Mouse (Mus musculus) 3134 (cell line): ENCODE data around the gene Fscn1.

Experiments used
- DNase-seq: peaks from one replicate; pipeline ENCODE4 v3.0.0-alpha.2; 2011; ENCODE audit warnings: low spot score; ENCODE audit not compliant: insufficient read length; ENCODE audit errors: extremely low read depth

The Fscn1 gene

DNA sequence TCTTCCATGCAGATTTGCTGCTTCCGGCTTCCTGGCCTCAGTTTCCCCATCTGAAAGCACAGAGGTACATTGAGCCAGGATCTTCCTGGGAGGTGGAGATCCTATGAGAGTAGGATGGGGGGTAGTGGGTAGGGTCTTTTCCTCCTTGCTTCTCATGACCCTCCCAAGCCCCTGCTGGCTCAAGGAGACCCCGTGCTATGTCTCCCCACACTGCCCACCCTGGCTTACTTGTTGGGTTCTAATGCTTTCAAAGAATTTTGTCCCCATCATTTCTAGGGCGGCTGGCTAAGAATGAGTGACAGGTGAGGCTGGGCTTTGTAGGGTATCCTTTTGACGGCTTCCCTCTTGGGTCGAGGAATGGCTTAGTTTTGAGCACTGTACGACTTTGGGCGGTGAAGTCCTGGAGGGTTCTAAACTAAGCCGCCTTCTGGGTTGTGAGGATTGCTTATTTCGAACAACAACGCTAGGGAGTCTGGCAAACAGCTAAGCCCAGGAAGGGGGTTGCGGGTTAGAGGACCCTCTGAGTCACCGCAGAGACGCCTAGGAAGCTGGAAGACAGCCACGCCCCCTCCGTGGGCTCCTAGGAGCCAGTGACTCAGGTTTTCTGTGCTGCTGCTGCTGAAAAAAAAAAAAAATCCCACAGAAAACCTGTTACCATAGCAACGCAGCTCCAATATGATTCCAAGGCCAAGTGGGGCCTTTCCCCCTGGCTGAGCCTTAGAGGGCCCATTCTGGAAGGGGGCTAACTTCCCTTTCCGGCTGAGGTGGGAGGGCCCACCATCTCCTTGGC is 3.8 kb downstream of the Fscn1 start:
- DNase-seq: peak; percentile 87

DNA sequence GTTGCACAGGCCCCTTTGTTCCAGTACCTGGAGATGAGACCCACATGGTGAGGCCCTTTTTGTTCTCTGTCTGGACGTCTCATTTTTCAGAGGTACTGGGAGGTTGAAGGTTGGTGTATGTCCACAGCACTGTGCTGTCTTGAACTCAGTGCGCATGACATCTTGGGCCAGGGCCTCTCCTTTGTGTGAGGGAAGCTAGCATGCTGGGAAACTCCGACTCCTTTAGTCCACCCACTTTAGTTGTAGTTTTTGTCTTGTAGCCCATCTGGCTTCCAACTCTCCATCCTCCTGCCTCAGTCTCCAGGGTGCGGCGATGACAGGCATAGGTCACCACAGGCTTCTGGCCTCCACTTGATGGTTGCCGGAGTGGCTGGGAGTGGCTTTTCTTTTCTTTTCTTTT is 4.5 kb downstream of the Fscn1 start:
- no peak for DNase-seq

DNA sequence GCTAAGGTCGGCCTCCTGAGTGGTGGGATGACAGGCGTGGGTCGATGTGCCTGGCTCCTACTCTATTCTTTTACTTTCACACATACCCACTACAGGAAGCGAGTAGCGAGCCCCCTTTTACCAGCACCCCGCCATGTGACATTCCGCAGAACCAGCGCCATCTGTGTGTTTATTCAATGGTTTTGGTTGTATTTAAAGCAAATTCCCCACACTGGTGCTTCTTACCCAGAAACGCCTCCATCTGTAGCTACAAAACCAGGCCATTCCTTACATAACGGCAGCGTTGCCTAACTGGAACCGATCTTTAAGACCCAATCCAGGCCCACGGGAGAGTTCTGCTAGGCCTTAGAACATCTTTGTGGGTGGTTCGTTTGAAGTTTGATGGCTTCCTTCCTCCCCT is 8.3 kb downstream of the Fscn1 start:
- no peak for DNase-seq

DNA sequence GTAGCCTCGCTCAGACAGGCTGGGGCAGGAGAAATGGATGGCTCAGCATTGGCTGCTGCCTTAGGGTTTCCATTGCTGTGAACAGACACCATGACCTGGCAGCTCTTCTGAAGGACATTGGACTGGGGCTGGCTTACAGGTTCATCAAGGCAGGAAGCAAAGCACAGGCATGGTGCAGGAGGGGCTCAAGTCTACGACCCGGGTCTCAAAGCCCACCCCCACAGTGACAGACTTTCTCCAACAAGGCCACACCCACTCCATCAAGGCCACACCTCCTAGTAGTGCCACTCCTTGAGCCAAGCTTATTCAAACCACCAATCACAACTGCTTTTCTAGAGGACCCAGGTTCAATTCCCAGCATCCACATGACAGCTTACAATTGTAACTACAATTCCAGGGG is 13.8 kb downstream of the Fscn1 start:
- DNase-seq: peak; percentile 58

GRCm38 (mm10) chr5:142974598-142975121 is 14.5 kb downstream of the Fscn1 start:
- DNase-seq: peak; percentile 57

DNA sequence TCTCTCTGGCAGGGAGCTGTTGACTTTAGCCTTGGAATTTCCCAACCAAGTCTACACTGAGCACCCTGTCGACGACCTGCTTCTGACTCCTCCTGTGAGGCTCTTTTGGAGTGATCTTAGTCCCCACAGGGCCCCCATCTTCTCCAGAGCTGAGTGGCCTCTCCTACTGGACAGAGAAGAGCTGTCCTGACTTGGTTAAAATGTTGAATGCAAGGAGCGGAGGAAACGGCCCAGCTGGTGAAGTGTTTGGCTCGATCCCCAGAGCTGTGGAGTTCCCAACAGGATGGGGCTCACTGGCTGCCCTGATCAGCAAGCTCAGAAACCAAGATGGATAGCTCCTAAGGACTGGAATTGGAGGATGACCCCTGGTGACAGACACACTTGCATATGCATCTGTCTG is 16.4 kb downstream of the Fscn1 start:
- no peak for DNase-seq

DNA sequence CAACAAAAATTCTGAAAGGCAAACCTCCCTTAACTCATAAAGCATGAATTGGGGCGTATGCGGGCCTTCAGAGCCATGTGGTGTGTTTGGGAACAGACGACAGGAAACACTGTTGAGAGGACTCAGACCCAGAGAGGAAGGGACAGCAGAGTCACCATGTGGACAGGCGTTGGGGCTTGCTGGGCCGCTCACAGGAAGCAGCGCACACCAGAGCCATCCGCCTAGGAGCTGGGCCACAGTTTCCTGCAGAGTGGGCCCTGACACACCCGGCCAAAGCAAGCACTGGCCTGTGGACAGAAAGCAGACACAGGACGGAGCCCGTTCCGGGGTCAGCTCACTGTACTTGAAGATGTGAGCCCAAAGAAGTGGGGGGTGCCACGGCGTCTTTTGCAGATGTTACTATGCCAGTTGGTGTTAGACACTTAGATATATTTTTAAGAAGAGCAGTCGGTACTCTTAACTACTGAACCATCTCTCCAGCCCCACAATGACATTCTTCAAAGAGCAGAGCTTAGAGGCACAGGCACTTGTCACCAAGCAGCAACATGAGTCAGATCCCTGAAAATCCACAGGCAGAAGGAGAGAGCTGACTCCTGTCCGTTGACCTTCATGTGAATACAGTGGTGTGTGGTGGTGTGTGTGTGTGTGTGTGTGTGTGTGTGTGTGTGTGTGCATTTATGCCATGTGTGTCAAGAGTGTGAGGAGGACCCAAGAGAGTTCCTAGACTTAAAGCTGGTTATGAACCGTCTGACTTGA is 22.1 kb downstream of the Fscn1 start:
- no peak for DNase-seq

- no peak for DNase-seq
These were observed 23.0 kb downstream of the Fscn1 start for GRCm38 (mm10) chr5:142983174-142983573.

GRCm38 (mm10) chr5:142984271-142984670 is 24.1 kb downstream of the Fscn1 start:
- no peak for DNase-seq

DNA sequence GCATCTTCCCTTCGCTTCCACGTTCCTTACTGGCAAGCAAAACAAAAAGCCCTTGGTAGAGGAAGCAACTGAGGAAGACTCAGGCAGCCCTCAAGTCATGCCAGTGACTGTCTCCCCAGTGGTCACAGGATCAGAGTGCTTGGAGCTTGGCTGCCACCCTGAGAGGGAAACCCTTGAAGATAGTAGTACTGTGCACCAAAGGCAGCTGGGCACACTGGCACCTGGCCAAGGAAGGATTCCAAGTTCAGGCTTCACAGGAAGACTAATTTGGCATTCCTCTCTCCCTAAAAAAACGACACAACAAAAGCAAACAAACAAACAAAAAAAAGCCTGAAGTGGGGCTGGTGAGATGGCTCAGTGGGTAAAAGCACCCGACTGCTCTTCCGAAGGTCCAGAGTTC is 28.4 kb downstream of the Fscn1 start:
- no peak for DNase-seq

- DNase-seq: no peak
These were observed 29.0 kb downstream of the Fscn1 start for GRCm38 (mm10) chr5:142989167-142989566.

DNA sequence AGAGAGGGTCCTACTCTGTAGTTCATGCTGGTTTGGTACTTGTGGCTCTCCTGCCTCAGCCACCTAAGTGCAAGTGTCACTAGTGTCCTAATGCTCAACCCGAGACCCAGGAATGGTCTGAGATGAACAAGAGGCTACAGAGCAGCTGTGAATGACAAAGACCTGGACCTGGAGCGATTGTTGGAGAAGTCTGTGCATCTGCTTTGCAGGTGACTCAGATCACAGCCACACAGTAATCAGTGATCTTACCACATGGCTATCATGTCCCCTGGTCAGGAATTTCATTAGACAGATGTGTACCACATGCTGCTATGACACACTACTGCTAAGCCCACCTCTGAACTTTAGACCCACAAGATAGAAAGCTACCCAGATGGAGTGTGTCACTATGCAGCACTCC is 34.6 kb downstream of the Fscn1 start:
- DNase-seq: no peak

GRCm38 (mm10) chr5:142997526-142997925 is 37.4 kb downstream of the Fscn1 start:
- no peak for DNase-seq

DNA sequence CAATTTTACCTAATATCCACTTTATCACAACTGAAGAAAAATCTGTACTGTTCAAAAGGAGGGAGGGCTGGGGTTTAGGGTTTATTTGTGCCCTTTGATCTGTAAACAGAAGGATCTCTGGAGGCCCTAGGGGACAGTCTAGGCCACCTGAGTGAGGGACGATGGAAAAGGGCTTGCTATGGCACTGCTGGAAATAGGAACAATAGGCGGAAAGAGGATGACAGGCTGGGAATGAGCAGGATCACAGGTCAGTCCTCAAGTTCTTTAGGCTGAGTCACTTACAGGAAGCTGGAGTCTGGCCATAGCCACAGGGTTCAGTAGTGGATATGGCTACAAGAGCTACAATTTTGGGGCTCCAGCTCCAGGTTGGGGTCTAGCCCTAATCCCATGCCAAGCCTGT is 38.0 kb downstream of the Fscn1 start:
- DNase-seq: no peak

DNA sequence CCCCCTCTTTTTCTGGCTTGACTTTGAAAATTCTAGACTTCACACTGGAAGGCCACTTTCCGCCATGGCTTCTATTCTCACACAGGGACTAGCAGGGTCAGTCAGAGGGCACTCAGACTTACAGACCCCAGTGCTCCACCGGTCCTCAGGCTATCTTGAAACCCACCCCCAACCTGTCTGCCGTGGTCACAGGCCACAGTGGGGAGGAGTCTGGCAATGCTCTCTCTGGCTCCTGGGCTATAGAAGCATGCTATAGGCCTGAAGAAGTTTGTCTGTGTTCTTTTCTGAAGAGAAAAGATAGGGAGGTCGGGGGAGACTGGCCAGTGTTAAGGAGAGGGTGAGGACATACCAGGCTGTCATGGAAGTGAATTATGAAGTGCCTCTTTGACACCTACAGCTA is 39.9 kb downstream of the Fscn1 start:
- no peak for DNase-seq

- DNase-seq: no peak
These were observed 40.7 kb downstream of the Fscn1 start for GRCm38 (mm10) chr5:143000654-143001500.

- DNase-seq: no peak
These were observed 49.2 kb downstream of the Fscn1 start for GRCm38 (mm10) chr5:143009383-143009782.

GRCm38 (mm10) chr5:143017401-143017800 is 57.3 kb downstream of the Fscn1 start:
- DNase-seq: no peak
